Mouse (Mus musculus): ENCODE results near the gene Nampt. TPM values are rescaled to one million over a fixed set of nuclear protein-coding genes. Genes with fewer than 3 reads are reported as not detected.

The Nampt gene
- 38.7 and 41.6 TPM in 2 replicates for polyA plus RNA-seq (2016; fragmentation: Nextera tagmentation; extraction: Ambion mirVana)

DNA sequence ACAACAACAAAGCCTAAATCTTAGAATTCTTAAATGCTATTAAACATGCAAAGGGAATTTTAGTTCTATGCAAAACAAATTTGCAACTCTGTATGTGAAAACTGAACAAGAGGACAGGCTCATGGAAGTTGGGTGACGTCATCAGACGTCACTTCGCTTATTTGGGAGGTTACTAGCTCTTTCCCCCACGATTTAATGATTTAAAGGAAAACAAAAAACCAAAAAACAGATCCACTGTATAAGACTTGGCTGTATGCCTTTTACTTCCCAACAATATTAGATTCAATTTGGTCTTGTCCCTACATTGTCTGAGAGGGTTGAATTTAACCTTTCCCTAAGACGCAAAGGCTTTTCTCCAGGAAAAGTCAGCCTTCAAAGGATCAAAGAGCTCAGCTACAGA, at the start of gene Nampt:
Nampt (plus strand) TSS at position 130 of the 400 bp plus-strand sequence.
- Histone ChIP-seq H3K4me1 (peaks cover 31% of the 10 kb centered on the region), H3K27ac (peak within 1 kb of the TSS; percentile 96), H3K9me3 (no peaks in the 10 kb centered on the region), H3K4me3 (peak within 1 kb of the TSS; percentile 73), H3K36me3 (replicated peaks) (peaks cover 17% of the 10 kb centered on the region), H3K27me3 (ENCODE audit: poor library complexity, severe bottlenecking) (no peaks in the 10 kb centered on the region)
- 13% methylated on average over 5 of the region's 5 CpGs for WGBS
- DNase-seq (ENCODE audit: extremely low spot score, low spot score): no peak

DNA sequence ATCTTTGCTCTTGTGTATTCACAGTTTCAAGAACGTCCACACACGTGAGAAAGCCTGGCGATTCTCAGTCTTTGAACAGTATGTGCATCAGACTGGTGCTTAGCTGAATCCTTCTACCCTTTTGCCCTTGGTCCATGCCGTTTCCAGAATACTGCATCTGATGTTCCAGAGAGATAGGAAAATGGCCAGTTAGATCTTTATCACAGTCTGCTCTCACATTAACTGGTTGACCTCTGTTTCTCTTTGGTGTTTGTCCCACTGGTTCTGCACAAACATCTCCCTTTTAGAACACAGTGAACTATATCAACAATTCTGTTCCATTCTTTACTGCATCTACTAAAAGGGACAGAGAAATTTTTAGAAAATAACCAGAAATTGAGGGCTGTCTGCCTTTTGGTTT, 48.6 kb upstream of the Nampt start:
- WGBS: 87% methylated on average over 4 of the region's 4 CpGs
- Histone ChIP-seq H3K9me3 (no peaks in the 10 kb centered on the region), H3K4me3 (no peak overlapping the region), H3K27ac (no peak overlapping the region), H3K27me3 (ENCODE audit: poor library complexity, severe bottlenecking) (no peaks in the 10 kb centered on the region), H3K4me1 (no peaks in the 10 kb centered on the region), H3K36me3 (replicated peaks) (no peaks in the 10 kb centered on the region)
- no peak for DNase-seq (ENCODE audit: extremely low spot score, low spot score)

DNA sequence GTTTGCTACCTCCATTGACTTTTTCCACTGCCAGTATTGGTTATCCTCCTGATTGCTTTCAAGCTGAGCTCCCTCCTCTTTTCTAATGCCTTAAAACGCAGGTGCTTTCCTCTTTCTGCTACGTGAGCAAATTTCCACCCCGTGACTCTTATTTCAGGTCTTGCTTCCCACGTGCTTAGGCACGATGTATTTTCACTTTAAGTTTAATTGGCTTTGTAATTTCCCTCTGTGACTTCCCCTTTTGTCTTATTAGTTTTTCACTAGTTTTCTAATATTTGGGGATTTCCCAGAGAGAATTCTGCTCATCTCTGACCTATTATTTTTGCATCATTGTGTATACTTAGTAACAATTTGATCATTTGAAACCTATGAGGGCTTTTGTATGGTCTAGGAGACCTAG, 44.8 kb upstream of the Nampt start:
- H3K36me3 ChIP-seq (replicated peaks): no peaks in the 10 kb centered on the region
- H3K9me3 ChIP-seq: no peaks in the 10 kb centered on the region
- H3K27ac ChIP-seq: no peak overlapping the region
- no peaks in the 10 kb centered on the region for H3K4me1 ChIP-seq
- DNase-seq (ENCODE audit: extremely low spot score, low spot score): no peak
- H3K27me3 ChIP-seq (ENCODE audit: poor library complexity, severe bottlenecking): no peaks in the 10 kb centered on the region
- H3K4me3 ChIP-seq: no peak overlapping the region
- WGBS: 89% methylated on average over 5 of the region's 5 CpGs

DNA sequence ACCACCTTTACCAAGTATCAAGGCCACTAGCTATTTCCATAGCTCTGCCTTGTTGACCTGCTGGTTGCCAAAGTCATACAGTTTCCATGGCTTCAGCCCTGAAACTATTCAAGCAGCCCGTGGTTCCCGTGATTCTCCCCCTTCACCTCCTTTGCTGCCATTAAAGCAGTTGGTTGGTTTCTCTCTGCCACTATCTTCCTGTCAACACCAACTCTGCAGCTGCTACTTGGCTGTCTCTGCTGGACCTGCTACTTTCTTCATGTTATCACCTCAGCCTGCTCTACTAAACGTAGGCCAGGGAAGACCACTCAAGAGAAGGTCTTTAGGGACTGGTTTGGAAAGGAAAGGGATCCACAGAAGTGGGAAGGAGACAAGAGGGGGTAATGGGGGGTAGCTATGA, 30.3 kb upstream of the Nampt start:
- 88% methylated on average over 3 of the region's 3 CpGs for WGBS
- no peak overlapping the region for H3K27ac ChIP-seq

DNA sequence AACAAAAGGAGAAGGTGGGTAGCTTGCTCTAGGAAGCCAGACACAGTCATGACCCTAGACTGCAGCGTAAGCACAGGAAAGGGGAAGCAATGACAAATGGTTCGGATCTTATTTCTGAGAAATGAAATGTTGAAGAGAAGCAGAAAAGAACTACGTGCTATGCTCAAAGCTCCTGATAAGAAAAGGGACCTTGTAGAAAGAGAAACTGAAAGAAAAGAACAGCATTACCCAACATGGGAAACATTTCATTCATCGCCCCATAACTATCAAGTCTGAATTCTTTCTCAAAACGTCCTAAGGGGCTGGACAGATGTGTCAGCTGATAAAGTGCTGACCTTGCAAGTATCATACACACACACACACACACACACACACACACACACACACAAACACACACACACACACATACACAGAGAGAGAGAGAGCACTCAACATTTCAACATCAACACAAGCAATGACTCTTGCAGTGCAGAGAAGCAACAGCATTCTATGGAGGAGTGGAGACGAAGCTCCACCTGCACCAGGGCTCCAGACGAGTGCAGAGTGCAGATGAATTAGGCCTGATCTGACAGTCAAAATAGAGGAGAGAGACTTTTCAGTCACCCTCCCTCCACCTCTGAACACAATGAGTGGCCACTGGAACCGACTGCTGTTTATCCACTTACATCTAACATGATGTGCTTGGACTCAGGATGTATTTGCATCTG, 23.4 kb upstream of the Nampt start:
- Histone ChIP-seq H3K4me1 (no peaks in the 10 kb centered on the region), H3K4me3 (no peak overlapping the region), H3K36me3 (replicated peaks) (no peaks in the 10 kb centered on the region), H3K27me3 (ENCODE audit: poor library complexity, severe bottlenecking) (no peaks in the 10 kb centered on the region), H3K27ac (no peak overlapping the region), H3K9me3 (no peaks in the 10 kb centered on the region)
- WGBS: 81% methylated on average over 8 of the region's 8 CpGs
- DNase-seq (ENCODE audit: extremely low spot score, low spot score): no peak

More for the DNA sequence above, 30.3 kb upstream of the Nampt start:
- Histone ChIP-seq H3K27me3 (ENCODE audit: poor library complexity, severe bottlenecking) (no peaks in the 10 kb centered on the region), H3K4me3 (no peak overlapping the region), H3K36me3 (replicated peaks) (no peaks in the 10 kb centered on the region), H3K4me1 (no peaks in the 10 kb centered on the region), H3K9me3 (no peaks in the 10 kb centered on the region)
- no peak for DNase-seq (ENCODE audit: extremely low spot score, low spot score)

DNA sequence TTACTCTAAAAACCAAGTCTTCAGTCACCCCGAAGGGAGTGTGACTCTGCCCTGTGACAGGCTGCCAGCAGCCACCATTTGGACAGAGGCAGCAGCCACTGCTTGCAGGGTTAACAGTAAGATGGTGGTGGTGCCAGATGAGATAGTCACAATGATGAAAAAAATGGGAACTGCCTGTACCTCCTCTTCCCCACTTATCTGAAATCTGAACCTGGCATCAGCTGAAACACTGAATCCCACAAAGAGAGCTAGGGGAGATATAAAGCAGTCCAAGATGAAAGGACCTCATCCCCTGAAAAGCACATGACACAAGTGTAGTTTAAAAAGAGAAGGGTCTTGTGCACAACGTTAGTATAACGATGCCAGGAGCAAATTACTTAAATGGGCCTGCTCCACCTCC, 21.9 kb upstream of the Nampt start:
- H3K9me3 ChIP-seq: no peaks in the 10 kb centered on the region
- 64% methylated on average over 3 of the region's 3 CpGs for WGBS

DNA sequence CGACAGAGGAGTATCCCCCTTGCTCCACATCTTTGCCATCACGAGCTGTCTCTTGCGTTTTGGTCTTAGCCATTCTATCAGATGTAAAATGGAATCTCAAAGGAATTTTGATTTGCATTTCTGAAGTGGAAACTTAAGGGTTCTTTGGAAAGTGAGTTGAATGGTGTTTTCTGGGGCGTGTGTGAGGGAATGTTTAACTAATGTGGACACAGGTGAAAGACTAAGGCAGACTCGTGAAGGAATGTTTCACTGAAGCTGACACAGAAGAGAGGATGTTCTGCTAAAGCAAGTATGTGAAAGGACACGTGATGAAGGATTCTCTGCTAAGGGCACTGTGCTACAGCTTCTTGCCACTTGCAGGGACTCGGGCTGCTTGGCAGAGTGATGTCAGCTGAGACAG, 18.3 kb upstream of the Nampt start:
- H3K27me3 ChIP-seq (ENCODE audit: poor library complexity, severe bottlenecking): no peaks in the 10 kb centered on the region

More for the DNA sequence above, 21.9 kb upstream of the Nampt start:
- Histone ChIP-seq H3K36me3 (replicated peaks) (no peaks in the 10 kb centered on the region), H3K4me1 (no peaks in the 10 kb centered on the region), H3K27ac (no peak overlapping the region), H3K27me3 (ENCODE audit: poor library complexity, severe bottlenecking) (no peaks in the 10 kb centered on the region), H3K4me3 (no peak overlapping the region)
- DNase-seq (ENCODE audit: extremely low spot score, low spot score): no peak

DNA sequence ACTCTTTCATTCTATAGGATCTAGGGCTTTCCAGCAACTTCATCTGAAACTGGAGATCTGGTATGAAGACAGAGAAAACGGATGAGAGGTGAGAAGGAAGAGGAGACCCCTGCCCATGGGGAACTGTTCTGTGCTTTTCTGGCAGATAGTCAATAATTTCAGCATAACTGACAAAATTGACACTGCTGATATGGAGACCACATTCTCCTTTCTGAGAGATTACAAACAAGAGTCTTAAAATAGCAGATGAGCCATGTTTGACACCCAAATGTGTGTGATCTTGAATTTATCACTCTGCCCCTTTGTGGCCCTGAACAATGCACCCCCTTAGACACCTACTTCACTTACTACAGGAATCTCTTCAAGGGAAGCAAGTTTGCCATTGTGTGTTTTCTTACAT, 13.8 kb upstream of the Nampt start:
- WGBS: 88% methylated on average over 1 of the region's 1 CpGs

More for the DNA sequence above, 18.3 kb upstream of the Nampt start:
- Histone ChIP-seq H3K4me1 (no peaks in the 10 kb centered on the region), H3K9me3 (no peaks in the 10 kb centered on the region), H3K4me3 (no peak overlapping the region), H3K27ac (no peak overlapping the region), H3K36me3 (replicated peaks) (no peaks in the 10 kb centered on the region)
- no peak for DNase-seq (ENCODE audit: extremely low spot score, low spot score)
- 88% methylated on average over 7 of the region's 7 CpGs for WGBS

DNA sequence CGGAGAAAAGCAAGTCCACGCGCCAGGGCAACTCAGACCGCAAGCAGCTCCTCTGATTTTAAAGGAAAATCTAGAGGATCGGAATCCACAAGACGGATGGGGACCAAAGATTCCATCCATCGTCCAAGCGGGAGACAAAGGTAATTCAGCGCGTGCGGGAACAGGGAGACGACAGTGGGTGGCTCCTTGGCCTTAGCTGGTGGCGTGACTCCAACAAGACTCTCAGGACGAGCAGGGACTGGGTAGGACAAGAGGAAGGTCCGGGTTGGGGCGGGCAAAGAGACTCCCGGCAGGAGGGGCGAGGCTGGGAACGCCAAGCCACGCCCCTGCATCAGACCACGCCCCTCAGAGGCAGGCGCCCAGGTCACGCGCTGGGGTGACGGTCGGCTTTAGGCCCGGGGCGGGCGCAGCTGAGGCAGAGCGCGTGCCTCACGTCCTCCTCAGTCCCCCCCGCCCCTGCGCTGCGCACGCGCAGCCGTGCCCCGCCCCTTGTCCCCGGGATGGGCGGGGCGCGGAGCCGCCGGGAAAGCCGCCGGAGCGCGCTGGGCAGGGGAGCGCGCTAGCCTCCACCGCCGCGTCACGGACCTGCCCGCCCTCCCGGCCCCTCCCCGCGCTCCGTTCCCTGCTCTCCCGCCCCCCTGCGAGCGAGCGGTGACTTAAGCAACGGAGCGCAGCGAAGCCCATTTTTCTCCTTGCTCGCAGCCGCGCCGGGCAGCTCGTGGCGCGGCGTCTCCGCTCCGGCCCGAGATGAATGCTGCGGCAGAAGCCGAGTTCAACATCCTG, 669 bp downstream of the Nampt start:
- under 1% methylated on average over 79 of the region's 80 CpGs for WGBS

More for the DNA sequence above, 13.8 kb upstream of the Nampt start:
- Histone ChIP-seq H3K27ac (no peak overlapping the region), H3K9me3 (no peaks in the 10 kb centered on the region), H3K36me3 (replicated peaks) (no peaks in the 10 kb centered on the region), H3K4me1 (no peaks in the 10 kb centered on the region), H3K27me3 (ENCODE audit: poor library complexity, severe bottlenecking) (no peaks in the 10 kb centered on the region), H3K4me3 (no peak overlapping the region)
- DNase-seq (ENCODE audit: extremely low spot score, low spot score): no peak

DNA sequence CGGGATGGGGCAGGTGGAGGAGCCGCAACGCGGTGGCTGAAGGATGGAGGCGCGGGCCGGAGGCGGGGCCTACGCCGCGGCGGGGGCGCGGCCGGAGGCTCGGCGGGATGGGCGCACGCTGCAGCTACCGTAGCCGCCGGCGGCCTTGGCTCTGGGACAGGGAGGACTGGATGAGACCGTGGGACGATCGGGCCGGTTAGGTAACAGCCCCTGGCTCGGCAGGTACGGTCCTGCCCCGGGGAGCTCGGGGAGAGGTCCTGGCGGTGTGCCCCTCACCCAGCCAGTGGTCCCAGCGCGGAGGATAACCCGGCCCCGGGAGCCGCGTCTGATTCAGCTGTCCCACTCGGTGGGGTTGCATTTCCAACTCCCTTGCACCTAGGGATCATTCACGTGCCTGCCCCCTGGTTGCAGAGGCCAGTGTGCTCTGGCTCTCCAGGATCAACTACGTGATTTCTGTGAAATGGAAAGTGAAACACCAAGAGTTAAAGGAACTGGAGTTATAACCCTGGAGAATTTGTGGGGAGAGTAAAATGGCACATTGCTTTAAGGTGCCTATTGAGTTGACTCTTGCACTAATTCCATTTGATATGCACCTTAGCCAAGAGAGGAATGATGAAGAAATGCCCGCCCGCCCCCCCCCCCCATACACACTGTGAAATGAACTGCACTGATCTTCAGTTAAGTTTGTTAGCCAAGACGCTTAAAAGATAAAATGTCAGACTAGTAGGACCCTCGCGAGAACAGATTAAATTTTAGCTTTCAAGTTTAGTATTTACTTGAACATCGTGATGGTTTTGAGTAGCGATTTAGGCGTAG, 1.6 kb downstream of the Nampt start:
- Histone ChIP-seq H3K9me3 (no peaks in the 10 kb centered on the region), H3K36me3 (replicated peaks) (peaks cover 31% of the 10 kb centered on the region), H3K4me1 (peaks cover 38% of the 10 kb centered on the region), H3K27ac (peak overlapping the region; percentile 96), H3K4me3 (peak overlapping the region; percentile 73), H3K27me3 (ENCODE audit: poor library complexity, severe bottlenecking) (no peaks in the 10 kb centered on the region)
- WGBS: 2% methylated on average over 49 of the region's 49 CpGs
- peak; percentile 71 for DNase-seq (ENCODE audit: extremely low spot score, low spot score)

More for the DNA sequence above, 669 bp downstream of the Nampt start:
- H3K27ac ChIP-seq: peak overlapping the region; percentile 96
- H3K4me3 ChIP-seq: peak overlapping the region; percentile 73
- peaks cover 37% of the 10 kb centered on the region for H3K4me1 ChIP-seq
- H3K27me3 ChIP-seq (ENCODE audit: poor library complexity, severe bottlenecking): no peaks in the 10 kb centered on the region
- no peaks in the 10 kb centered on the region for H3K9me3 ChIP-seq
- H3K36me3 ChIP-seq (replicated peaks): peaks cover 23% of the 10 kb centered on the region
- peak; percentile 98 for DNase-seq (ENCODE audit: extremely low spot score, low spot score)

DNA sequence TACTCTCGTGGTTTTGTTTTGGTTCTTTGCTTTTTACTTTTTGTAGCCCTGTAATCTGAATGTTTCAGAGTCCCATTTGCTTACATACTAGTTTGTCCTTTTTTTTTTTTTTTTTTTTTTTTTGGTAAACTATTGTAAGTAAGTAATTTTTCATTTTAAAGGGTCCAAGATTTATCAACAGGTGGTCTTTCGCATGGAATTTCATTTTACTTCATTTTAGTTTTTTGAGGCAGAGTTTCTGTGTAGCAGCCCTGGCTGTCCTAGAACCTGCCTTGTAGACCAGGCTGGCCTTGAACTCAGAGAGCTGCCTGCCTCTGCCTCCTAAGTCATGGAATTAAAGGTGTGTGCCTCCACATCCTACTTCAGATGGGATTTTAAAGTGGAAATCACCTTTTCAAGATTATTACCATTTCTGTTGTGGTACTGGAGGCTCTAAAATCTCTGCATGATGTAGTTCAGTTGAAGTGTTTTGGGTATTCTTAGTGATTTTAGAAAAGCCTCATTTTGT, 2.2 kb downstream of the Nampt start:
- no peak for DNase-seq (ENCODE audit: extremely low spot score, low spot score)
- peaks cover 38% of the 10 kb centered on the region for H3K4me1 ChIP-seq
- WGBS: 38% methylated on average over 2 of the region's 2 CpGs
- H3K4me3 ChIP-seq: peak overlapping the region; percentile 73
- no peaks in the 10 kb centered on the region for H3K9me3 ChIP-seq
- no peaks in the 10 kb centered on the region for H3K27me3 ChIP-seq (ENCODE audit: poor library complexity, severe bottlenecking)
- H3K36me3 ChIP-seq (replicated peaks): peaks cover 37% of the 10 kb centered on the region
- H3K27ac ChIP-seq: peak overlapping the region; percentile 96; the same call in 1 of the 2 replicates

DNA sequence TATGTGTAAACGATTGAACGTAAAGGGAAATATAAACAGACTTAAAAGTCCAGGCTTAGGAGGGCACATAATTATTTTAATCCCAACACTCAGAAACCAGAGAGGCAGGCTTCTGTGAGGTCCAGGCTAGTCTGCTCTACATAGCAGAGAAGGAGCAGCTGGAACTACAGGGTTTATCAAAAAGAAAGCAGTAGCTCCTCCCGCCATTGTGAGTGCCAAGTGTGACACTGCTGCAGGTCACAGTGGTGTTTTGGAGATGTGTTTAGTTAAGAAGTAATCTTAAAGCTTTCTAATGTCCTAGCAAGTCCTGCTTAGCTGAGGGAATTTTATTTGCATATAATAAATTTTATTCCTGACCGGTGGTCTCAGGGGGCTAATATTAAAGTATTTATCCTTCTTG, 2.7 kb downstream of the Nampt start:
- WGBS: 82% methylated on average over 4 of the region's 4 CpGs
- Histone ChIP-seq H3K27me3 (ENCODE audit: poor library complexity, severe bottlenecking) (no peaks in the 10 kb centered on the region), H3K4me1 (peaks cover 38% of the 10 kb centered on the region), H3K27ac (no peak overlapping the region), H3K4me3 (no peak overlapping the region), H3K36me3 (replicated peaks) (peaks cover 38% of the 10 kb centered on the region), H3K9me3 (no peaks in the 10 kb centered on the region)
- no peak for DNase-seq (ENCODE audit: extremely low spot score, low spot score)

Measured in forebrain, embryonic 10.5 days (tissue).